Mouse (Mus musculus) CD4-positive, CD25-positive, alpha-beta regulatory T cell, adult 9 weeks (primary cell): ENCODE data around the gene Dbn1. TPM values are rescaled to one million over a fixed set of nuclear protein-coding genes. Genes with fewer than 3 reads are reported as not detected.

Experiments used
- polyA plus RNA-seq: library from polyadenylated mRNA; unstranded; fragments of 100-300 nt; shearing (Covaris generic); gene quantifications from one replicate; pipeline ENCODE4 v1.2.1, GENCODE M21; 2017

The Dbn1 gene
- not detected for polyA plus RNA-seq

GRCm38 (mm10) chr13:55487578-55488498, at the start of gene Dbn1:
Gene Dbn1, minus strand, starts transcription at chr13:55488111.

DNA sequence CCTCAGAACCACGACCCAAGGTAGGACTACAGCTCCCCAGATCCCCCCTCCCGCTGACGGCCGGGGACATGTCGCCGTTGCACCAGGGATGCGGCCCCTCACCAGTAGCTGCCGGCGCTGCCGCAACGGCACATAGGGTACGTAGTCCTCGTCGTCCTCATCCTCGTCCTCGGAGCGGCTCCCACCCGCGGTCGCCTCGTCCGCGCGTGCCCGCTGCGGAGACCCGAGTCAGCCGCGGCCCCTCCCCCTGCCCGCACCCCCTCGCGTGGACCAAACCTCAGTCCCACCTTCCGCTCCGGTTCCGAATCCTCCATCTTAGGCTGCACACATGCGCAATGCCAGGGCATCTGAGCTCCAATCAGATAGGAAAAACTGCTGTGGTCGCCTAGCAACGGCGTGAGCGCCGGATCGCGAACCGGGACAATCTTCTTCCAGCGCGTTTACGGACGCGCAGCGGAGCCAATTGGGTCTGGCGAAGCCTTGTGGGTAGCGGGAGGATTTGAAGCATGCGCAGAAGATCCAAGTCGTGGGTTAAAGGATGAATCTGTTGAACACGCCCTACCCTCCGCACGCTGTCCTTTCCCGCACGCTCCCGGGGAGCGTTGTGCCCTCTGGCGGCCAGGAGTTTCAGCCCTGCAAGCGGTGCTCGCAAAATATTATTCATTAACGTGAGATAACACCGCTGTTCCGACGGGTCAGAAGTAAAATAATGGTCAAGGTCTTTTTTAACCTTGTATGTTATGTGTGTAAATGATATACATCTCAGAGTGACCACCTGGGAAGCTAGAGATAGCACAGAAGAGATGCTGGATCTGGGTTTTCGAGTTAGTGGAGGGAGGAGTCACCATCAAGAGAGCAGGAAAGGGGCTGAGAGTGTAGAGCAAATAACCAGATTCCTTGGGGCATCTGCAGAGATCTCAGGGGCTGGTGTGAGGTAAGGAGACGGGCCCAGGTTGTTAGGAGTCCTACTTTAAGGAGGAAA, 48.6 kb upstream of the Dbn1 start, which contains the start of gene Ddx41:
Gene Ddx41 (minus strand): TSS at position 465 of the 982 bp plus-strand sequence.

GRCm38 (mm10) chr13:55529198-55529915, 41.4 kb upstream of the Dbn1 start, which contains the start of gene Dok3:
Gene Dok3, minus strand, starts transcription at chr13:55529296.

DNA sequence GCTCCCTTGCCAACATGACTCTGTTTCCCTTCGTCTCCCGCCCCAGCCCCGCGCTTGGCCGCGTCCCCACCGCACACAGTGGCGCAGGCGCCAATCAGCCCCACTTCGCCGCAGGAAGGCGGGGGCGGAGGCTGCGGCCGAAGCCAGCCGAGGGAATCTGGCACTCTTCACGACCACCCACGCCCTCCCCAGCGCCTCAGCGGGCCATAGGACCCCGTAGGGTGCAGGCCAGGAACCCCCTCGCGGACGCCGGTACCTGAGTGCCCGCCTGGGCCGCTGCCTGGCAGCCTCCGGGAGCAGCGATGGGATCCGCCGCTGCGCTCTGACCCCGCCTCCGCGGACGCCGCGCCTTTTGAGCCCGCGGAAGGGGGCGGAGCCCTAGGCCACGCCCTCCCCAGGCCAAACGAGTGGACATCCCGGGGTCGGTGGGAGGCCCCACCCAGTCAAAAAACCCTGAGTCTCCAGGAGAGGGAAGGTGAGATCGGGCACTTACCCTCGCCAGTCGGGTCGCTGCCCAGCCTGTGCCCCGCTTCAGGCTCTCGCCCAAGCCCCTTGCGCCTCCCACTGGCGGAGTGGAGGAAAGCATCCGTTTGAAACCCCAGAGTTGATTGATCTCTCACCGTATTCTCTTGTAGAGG, 25.3 kb upstream of the Dbn1 start, which contains the start of gene Pdlim7:
Gene Pdlim7 (minus strand): TSS at position 566 of the 638 bp plus-strand sequence.

DNA sequence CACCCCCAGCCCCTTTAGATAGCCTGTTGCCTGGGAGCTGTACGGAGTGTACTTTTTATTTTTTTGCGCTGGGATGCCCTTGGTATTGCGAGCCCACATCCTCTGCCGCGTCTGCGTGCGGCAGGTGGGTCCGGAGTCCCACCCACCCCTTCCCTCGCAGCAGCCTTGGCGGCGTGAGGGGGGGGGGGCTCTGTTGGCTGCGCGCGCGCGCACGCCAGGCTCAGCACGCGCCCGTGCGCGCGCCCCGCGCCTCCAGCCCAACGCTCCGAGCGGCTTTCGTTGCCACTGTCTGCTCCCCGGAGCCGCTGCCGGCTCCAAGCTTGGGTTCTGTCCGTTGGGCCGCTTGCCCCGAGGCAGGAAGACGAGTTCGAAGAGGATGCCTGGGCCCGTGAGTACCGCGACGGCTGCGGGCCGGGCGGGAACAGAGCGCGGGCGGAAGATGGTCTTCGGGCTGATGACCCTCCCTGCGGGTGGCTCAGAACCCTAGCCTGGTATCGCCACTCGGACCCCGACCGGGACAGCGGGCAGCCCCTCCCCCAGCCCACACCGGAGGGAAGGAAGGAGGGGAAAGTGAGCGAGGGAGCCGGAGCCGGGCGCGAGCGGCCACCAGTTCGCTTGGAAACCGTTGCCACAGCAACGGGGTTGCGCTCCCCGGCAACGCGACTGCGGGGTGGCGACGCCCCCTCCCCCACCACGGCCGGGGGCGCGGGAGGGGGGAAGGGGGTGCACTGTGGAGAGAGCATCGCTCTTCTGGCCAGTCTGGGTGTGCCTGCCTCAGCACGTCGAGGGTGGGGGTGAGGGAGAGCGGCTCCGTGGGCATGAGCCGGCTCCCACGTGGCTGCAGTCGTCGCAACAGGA, 23.7 kb downstream of the Dbn1 start, which contains the start of gene Prr7:
Gene Prr7 (plus strand): TSS at position 241 of the 858 bp plus-strand sequence.

GRCm38 (mm10) chr13:55444937-55445315, 43.0 kb downstream of the Dbn1 start, which contains the start of gene Grk6:
Gene Grk6, plus strand, starts transcription at chr13:55445072.

DNA sequence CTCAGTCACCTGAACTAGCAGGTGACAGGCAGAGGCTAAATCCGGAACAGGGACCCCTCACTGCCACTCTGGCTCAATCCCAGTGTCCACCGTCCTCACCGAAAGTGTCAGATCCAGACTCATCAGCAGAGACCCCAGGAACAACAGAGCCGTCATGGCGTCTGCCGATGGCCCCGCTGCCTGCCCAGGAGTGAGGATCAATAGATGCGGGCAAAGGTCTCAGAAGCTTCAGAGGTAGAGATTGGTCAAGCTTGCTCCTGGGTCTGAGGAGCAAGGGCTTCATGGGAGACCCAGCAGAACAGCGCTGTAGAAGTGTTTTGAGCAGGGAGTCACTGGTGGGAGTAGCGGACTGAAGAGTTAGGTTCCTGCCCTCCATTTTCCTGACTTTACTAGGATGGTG, 61.3 kb downstream of the Dbn1 start, which contains the start of gene F12:
Gene F12 (minus strand): TSS at position 181 of the 400 bp plus-strand sequence.

Other genes with a start within 250 kb of the Dbn1 start
- gene Prelid1, start 167.6 kb downstream of the Dbn1 start, polyA plus RNA-seq = 473 TPM
- 12.5 TPM for gene Rab24, start 166.2 kb downstream of the Dbn1 start, polyA plus RNA-seq
- gene Mxd3, start 158.3 kb downstream of the Dbn1 start, polyA plus RNA-seq = 3.9 TPM
- gene Lman2, start 125.3 kb downstream of the Dbn1 start, polyA plus RNA-seq = 192 TPM
- 159 TPM for gene Rgs14, start 118.4 kb downstream of the Dbn1 start, polyA plus RNA-seq
- gene Slc34a1, start 89.9 kb downstream of the Dbn1 start, polyA plus RNA-seq = not detected
- not detected for gene Pfn3, start 72.9 kb downstream of the Dbn1 start, polyA plus RNA-seq
- gene F12, start 61.3 kb downstream of the Dbn1 start, polyA plus RNA-seq = 0.41 TPM
- gene Grk6, start 43.0 kb downstream of the Dbn1 start, polyA plus RNA-seq = 21.6 TPM
- gene Prr7, start 23.8 kb downstream of the Dbn1 start, polyA plus RNA-seq = 0.27 TPM
- 16.3 TPM for gene Pdlim7, start 25.6 kb upstream of the Dbn1 start, polyA plus RNA-seq
- gene Dok3, start 41.2 kb upstream of the Dbn1 start, polyA plus RNA-seq = 2.0 TPM
- gene Ddx41, start 48.5 kb upstream of the Dbn1 start, polyA plus RNA-seq = 86.5 TPM
- 24.6 TPM for gene Fam193b, start 83.0 kb upstream of the Dbn1 start, polyA plus RNA-seq
- 347 TPM for gene Tmed9, start 85.6 kb upstream of the Dbn1 start, polyA plus RNA-seq
- 46.3 TPM for gene B4galt7, start 111.8 kb upstream of the Dbn1 start, polyA plus RNA-seq
- gene Caml, start 134.9 kb upstream of the Dbn1 start, polyA plus RNA-seq = 42.0 TPM
- 87.5 TPM for gene Ddx46, start 146.9 kb upstream of the Dbn1 start, polyA plus RNA-seq
- 8.5 TPM for gene B230219D22Rik, start 205.0 kb upstream of the Dbn1 start, polyA plus RNA-seq
- gene Txndc15, start 226.5 kb upstream of the Dbn1 start, polyA plus RNA-seq = 69.1 TPM
- gene Pcbd2, start 239.3 kb upstream of the Dbn1 start, polyA plus RNA-seq = 7.5 TPM